Mouse (Mus musculus) myocyte (in vitro differentiated cells): ENCODE measurements at regions not wholly inside any gene's neighbourhood (a gene's known extent, or its start where the extent isn't known, plus 50 kb on each side); places are given as distances from the start of the nearest gene placed in this dataset.

Source experiments
- H3K27me3 ChIP-seq: one replicate; pipeline ENCODE4 v1.6.1; 2011; ENCODE audit not compliant: control insufficient read depth, insufficient read depth, insufficient read length
- H3K36me3 ChIP-seq: one replicate; pipeline ENCODE4 v1.6.1; 2011; ENCODE audit not compliant: control insufficient read depth, insufficient read depth
- H3K4me2 ChIP-seq: one replicate; pipeline ENCODE4 v1.6.1; 2011; ENCODE audit warnings: low read depth, control low read depth
- H3K4me3 ChIP-seq: one replicate; pipeline ENCODE4 v1.5.1; 2011; ENCODE audit warnings: mild to moderate bottlenecking, control low read depth, moderate library complexity
- H3K79me2 ChIP-seq: one replicate; pipeline ENCODE4 v1.6.1; 2011; ENCODE audit not compliant: control insufficient read depth, insufficient read depth
- H3ac ChIP-seq: one replicate; pipeline ENCODE4 v1.6.1; 2011; ENCODE audit not compliant: control insufficient read depth, insufficient read length
- CEBPB ChIP-seq: IDR thresholded peaks from 2 replicates; pipeline ENCODE4 v1.6.1; 2011; ENCODE audit warnings: mild to moderate bottlenecking, moderate library complexity; ENCODE audit not compliant: poor library complexity, insufficient read depth, severe bottlenecking
- E2F4 ChIP-seq: IDR thresholded peaks from one replicate; pipeline ENCODE4 v1.6.1; 2011; ENCODE audit warnings: mild to moderate bottlenecking, control low read depth, moderate library complexity; ENCODE audit not compliant: insufficient read depth
- MAX ChIP-seq: IDR thresholded peaks from one replicate; pipeline ENCODE4 v1.6.1; 2011; ENCODE audit warnings: low read depth, mild to moderate bottlenecking, control low read depth
- MYOD1 ChIP-seq, 3 experiments: IDR thresholded peaks; one replicate each; pipeline ENCODE4 v1.6.1; 2011; ENCODE audit warnings: control low read depth in 2 of 3, low read depth in 2 of 3, mild to moderate bottlenecking in 2 of 3, moderate library complexity in 1 of 3; ENCODE audit not compliant: insufficient read length in 2 of 3, control insufficient read depth in 1 of 3
- MYOG ChIP-seq, 3 experiments: IDR thresholded peaks; one replicate each; pipeline ENCODE4 v1.6.1; 2011; ENCODE audit warnings: control low read depth in 2 of 3, low read depth in 2 of 3, mild to moderate bottlenecking in 2 of 3; ENCODE audit not compliant: insufficient read length in 2 of 3, control insufficient read depth in 1 of 3, insufficient read depth in 1 of 3
- POLR2A ChIP-seq: IDR thresholded peaks from one replicate; pipeline ENCODE4 v1.6.1; 2011; ENCODE audit warnings: low read depth, mild to moderate bottlenecking, control low read depth, moderate library complexity; ENCODE audit not compliant: insufficient read length
- POLR2AphosphoS2 ChIP-seq: IDR thresholded peaks from one replicate; pipeline ENCODE4 v1.6.1; 2011; ENCODE audit warnings: low read depth, control low read depth; ENCODE audit not compliant: insufficient read length
- REST ChIP-seq: IDR thresholded peaks from one replicate; pipeline ENCODE4 v1.6.1; 2011; ENCODE audit warnings: mild to moderate bottlenecking, control low read depth, moderate library complexity; ENCODE audit not compliant: insufficient read depth, insufficient read length
- SRF ChIP-seq: IDR thresholded peaks from one replicate; pipeline ENCODE4 v1.6.1; 2011; ENCODE audit warnings: low read depth; ENCODE audit not compliant: control insufficient read depth, insufficient read length
- TCF12 ChIP-seq: IDR thresholded peaks from one replicate; pipeline ENCODE4 v1.6.1; 2011; ENCODE audit warnings: mild to moderate bottlenecking, control low read depth; ENCODE audit not compliant: poor library complexity, insufficient read depth, severe bottlenecking
- TCF3 ChIP-seq: IDR thresholded peaks from one replicate; pipeline ENCODE4 v1.6.1; 2011; ENCODE audit warnings: low read depth, control low read depth; ENCODE audit not compliant: insufficient read length
- USF1 ChIP-seq: IDR thresholded peaks from one replicate; pipeline ENCODE4 v1.6.1; 2011; ENCODE audit warnings: low read depth, mild to moderate bottlenecking, control low read depth, moderate library complexity

DNA sequence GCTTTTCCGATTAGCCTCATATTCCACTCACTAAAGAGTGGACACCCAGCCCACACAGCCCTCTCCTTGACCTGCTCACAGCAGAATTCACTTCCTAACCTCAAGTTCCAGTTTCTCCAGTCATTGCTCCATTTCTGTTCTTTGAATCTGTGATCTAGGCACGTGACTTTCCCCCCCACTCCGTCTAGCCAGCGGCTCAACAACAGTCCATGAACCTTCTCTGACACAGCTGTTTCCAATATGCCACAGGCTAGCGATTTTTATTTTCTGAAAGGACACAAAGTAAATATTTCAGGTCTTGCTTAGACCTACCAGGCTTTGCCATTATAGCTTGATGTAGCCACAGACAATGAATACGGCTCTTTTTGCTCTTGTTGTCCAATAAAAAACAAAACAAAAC is 66.8 kb upstream of the Synm start:
- Histone ChIP-seq H3K4me3 (no peak overlapping the region), H3K27me3 (peaks cover 42% of the 10 kb centered on the region), H3K36me3 (no peaks in the 10 kb centered on the region), H3K4me2 (no peak overlapping the region), H3ac (no peak overlapping the region), H3K79me2 (no peaks in the 10 kb centered on the region)
- TF ChIP-seq CEBPB = no peak

DNA sequence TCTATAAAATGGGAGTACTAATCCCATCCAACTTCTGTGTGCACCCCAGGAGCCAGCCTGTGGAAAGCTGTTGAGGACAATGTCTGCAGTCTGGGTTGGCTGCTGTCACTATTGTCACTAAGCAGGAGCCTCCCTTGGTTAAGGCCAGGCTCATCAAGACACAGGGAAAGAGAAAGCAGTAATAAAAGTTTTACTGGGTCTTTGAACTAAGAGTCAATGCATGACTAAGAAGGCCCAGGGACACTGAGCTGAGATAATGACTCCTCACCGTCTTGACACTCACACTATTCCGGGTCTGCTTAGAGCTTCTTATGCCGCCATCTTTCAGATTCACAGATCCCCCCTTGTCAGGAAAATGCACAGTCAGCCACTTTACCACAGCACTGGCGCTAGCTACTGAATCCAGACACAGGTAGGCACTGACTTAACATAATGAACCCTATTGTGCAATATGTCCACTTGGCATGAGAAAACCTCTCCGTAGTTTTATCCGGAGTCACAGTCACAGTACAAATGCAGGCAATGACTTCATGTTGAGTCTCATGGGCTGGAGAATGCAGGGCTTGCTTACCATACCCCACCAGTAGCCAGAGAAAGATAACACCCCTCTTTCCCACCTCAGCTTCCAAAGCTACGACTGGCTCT is 66.2 kb upstream of the Synm start:
- Histone ChIP-seq H3K79me2 (no peaks in the 10 kb centered on the region), H3ac (no peak overlapping the region), H3K36me3 (no peaks in the 10 kb centered on the region), H3K27me3 (peaks cover 42% of the 10 kb centered on the region), H3K4me2 (no peak overlapping the region), H3K4me3 (no peak overlapping the region)
- TF ChIP-seq CEBPB (no peak), E2F4 (no peak), MAX (no peak), MYOD1 (IDR thresholded peaks at IDR 0.05; ENCODE audit: control insufficient read depth in 1 of 3, insufficient read length in 2 of 3, low read depth in 2 of 3) (no peak), SRF (no peak), POLR2AphosphoS2 (no peak), REST (no peak)

DNA sequence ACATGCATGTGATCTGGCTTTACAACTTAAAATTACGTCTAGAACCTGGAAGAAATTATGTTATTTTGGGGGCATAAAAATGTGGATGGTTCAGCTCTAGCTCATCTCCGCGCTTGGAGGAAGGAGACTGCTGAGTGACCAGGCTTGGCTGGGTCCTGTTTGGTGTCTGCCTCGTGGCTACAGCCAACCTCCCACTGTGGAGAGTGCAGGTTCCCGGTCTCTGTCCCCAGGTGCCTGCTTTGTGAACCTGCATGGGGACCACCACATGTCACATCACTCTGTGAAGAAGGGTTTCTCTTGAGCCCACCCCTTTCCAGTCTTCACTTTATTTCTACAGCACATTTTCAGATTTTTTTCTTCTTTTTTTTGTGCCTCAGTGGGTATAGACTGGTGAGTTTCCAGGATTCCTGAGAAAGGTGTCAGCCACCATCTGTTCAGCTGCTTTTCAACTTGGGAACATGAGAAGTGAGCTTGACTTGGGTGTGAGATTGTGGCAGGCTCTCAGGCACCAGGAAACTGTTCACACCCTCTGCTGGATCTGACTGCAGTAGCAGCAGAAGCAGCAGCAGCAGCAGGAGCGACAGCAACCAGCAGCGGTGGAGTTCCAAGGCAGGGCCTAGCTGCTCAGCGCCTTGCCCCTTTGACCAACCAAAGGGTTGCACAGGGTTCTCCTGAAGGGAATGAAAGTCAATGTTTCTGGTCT is 64.6 kb upstream of the Synm start:
- Histone ChIP-seq H3K27me3 (peaks cover 51% of the 10 kb centered on the region), H3K4me2 (no peak overlapping the region), H3K36me3 (no peaks in the 10 kb centered on the region), H3K4me3 (no peak overlapping the region), H3K79me2 (no peaks in the 10 kb centered on the region), H3ac (no peak overlapping the region)
- TF ChIP-seq POLR2A (no peak), USF1 (no peak), TCF12 (no peak), E2F4 (no peak), MYOD1 (IDR thresholded peaks at IDR 0.05; ENCODE audit: control insufficient read depth in 1 of 3, insufficient read length in 2 of 3, low read depth in 2 of 3) (no peak), CEBPB (no peak), SRF (no peak), MYOG (IDR thresholded peaks at IDR 0.05; ENCODE audit: control insufficient read depth in 1 of 3, insufficient read depth in 1 of 3, insufficient read length in 2 of 3, low read depth in 2 of 3) (no peak), MAX (no peak), REST (no peak), POLR2AphosphoS2 (no peak), TCF3 (no peak)

DNA sequence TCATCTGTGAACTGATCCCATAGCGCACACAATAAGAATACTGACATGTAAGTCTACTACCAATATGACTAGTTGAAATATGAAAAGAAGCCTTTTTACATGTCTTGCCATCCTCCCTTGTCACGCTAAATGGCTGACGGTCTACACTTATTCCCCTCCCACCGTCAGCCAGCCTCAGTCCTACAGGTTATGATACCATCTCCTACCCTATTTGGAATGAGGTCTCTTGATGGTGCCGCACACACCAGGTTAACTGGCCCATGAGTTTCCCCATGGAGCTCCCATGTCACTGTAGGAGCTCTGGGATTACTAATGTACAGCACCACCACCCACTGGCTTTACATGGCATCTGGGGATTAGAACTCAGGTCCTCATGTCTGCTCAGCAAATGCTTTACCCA is 60.0 kb upstream of the Synm start:
- H3K4me2 ChIP-seq = no peak overlapping the region

DNA sequence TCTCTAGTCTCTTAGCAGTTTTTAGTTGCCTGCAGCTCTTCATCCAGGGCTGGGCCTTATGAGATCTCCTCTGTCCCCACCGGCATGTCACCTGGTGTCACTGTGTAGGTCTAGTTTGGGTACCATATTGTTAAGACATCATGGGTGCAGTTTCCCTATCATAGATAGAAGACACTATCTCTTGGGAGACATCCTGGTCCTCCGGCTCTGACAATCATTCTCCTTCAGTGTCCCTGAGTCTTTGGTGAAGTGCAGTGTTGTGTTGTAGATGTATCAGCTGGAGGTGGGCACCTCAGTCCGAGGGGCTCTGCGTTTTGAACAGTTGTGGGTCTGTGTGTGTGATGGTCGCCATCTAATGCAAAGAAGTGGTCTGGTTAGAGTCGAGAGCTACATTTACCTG is 58.0 kb upstream of the Synm start:
- H3K4me3 ChIP-seq = no peak overlapping the region
- no peaks in the 10 kb centered on the region for H3K79me2 ChIP-seq
- no peak overlapping the region for H3ac ChIP-seq
- peaks cover 34% of the 10 kb centered on the region for H3K27me3 ChIP-seq
- no peak overlapping the region for H3K4me2 ChIP-seq
- no peaks in the 10 kb centered on the region for H3K36me3 ChIP-seq
- TF ChIP-seq REST (no peak), POLR2A (no peak), TCF3 (no peak), MYOG (IDR thresholded peaks at IDR 0.05; ENCODE audit: control insufficient read depth in 1 of 3, insufficient read depth in 1 of 3, insufficient read length in 2 of 3, low read depth in 2 of 3) (no peak), E2F4 (no peak), SRF (no peak), TCF12 (no peak), MYOD1 (IDR thresholded peaks at IDR 0.05; ENCODE audit: control insufficient read depth in 1 of 3, insufficient read length in 2 of 3, low read depth in 2 of 3) (no peak), CEBPB (no peak), POLR2AphosphoS2 (no peak), USF1 (no peak), MAX (no peak)

More for the DNA sequence above, 60.0 kb upstream of the Synm start:
- Histone ChIP-seq H3K27me3 (peaks cover 44% of the 10 kb centered on the region), H3K79me2 (no peaks in the 10 kb centered on the region), H3K4me3 (no peak overlapping the region), H3K36me3 (no peaks in the 10 kb centered on the region), H3ac (no peak overlapping the region)
- TF ChIP-seq MAX (no peak), MYOG (IDR thresholded peaks at IDR 0.05; ENCODE audit: control insufficient read depth in 1 of 3, insufficient read depth in 1 of 3, insufficient read length in 2 of 3, low read depth in 2 of 3) (no peak), CEBPB (no peak), POLR2AphosphoS2 (no peak), E2F4 (no peak), REST (no peak), MYOD1 (IDR thresholded peaks at IDR 0.05; ENCODE audit: control insufficient read depth in 1 of 3, insufficient read length in 2 of 3, low read depth in 2 of 3) (no peak), USF1 (no peak), TCF3 (no peak), TCF12 (no peak), POLR2A (no peak), SRF (no peak)
